Mouse (Mus musculus) hindbrain, embryonic 13.5 days (tissue): Measurements from ENCODE around the gene Acmsd. TPM values are rescaled to one million over a fixed set of nuclear protein-coding genes. Genes with fewer than 3 reads are reported as not detected.

Experiments used
- ATAC-seq: fragments of 200-750 bp; cut with Nextera tagmentation; 2 replicates; pipeline ENCODE4 v1.8.0; 2017; ENCODE audit warnings: moderate TSS enrichment; ENCODE audit not compliant: low FRiP score
- H3K27ac ChIP-seq: fragments of 300-500 bp; sonication (generic); 2 replicates; pipeline ENCODE4 v1.5.1; 2015; ENCODE audit warnings: inconsistent platforms, mild to moderate bottlenecking, moderate library complexity
- H3K27me3 ChIP-seq: fragments of 300-500 bp; sonication (generic); 2 replicates; pipeline ENCODE4 v1.6.1; 2015; ENCODE audit warnings: mild to moderate bottlenecking, inconsistent platforms
- H3K36me3 ChIP-seq: fragments of 300-500 bp; sonication (generic); 2 replicates; pipeline ENCODE4 v1.6.1; 2015; ENCODE audit warnings: mild to moderate bottlenecking, inconsistent platforms
- H3K4me1 ChIP-seq: fragments of 300-500 bp; sonication (generic); replicated peaks from 2 replicates; pipeline ENCODE4 v1.6.1; 2015; ENCODE audit warnings: inconsistent platforms
- H3K4me2 ChIP-seq: fragments of 300-500 bp; sonication (generic); 2 replicates; pipeline ENCODE4 v1.6.1; 2015; ENCODE audit warnings: inconsistent platforms, mild to moderate bottlenecking, moderate library complexity
- H3K4me3 ChIP-seq: fragments of 300-500 bp; sonication (generic); 2 replicates; pipeline ENCODE4 v1.5.1; 2015; ENCODE audit warnings: mild to moderate bottlenecking, inconsistent platforms
- H3K9ac ChIP-seq: fragments of 300-500 bp; sonication (generic); 2 replicates; pipeline ENCODE4 v1.6.1; 2015; ENCODE audit warnings: mild to moderate bottlenecking, inconsistent platforms
- H3K9me3 ChIP-seq: fragments of 300-500 bp; sonication (generic); 2 replicates; pipeline ENCODE4 v1.6.1; 2016; ENCODE audit warnings: inconsistent platforms
- WGBS: fragments of 180-500 bp; shearing (Covaris S2); methylation state at CpG from one replicate; pipeline ENCODE4 v1.1.7; 2015; 5-methylcytosine and 5-hydroxymethylcytosine counted together
- polyA plus RNA-seq: library from polyadenylated mRNA; unstranded; fragments of >200 nt; fragmentation: Nextera tagmentation; extraction: Ambion mirVana; gene quantifications from 2 replicates; pipeline ENCODE4 v1.2.1, GENCODE M21; 2015

Acmsd gene
- polyA plus RNA-seq, 1 experiment from 2014 or later, result not detected

GRCm38 (mm10) chr1:127778611-127779010 lies 49.4 kb downstream of the Acmsd start:
- Histone ChIP-seq H3K27me3 (no peaks in the 10 kb centered on the region), H3K4me3 (no peak overlapping the region), H3K4me1 (peaks cover 69% of the 10 kb centered on the region), H3K9ac (no peak overlapping the region), H3K4me2 (no peak overlapping the region), H3K27ac (no peak overlapping the region), H3K36me3 (0 out of 2 replicates have a peak, but pooled peaks cover 3% of the 10 kb centered on the region), H3K9me3 (no peaks in the 10 kb centered on the region)
- ATAC-seq, result no peak
- 89% methylated on average over 3 of the region's 3 CpGs for WGBS

- Histone ChIP-seq H3K4me3 (no peak overlapping the region), H3K27me3 (no peaks in the 10 kb centered on the region), H3K4me2 (no peak overlapping the region), H3K9me3 (no peaks in the 10 kb centered on the region), H3K4me1 (peaks cover 69% of the 10 kb centered on the region), H3K9ac (no peak overlapping the region), H3K36me3 (0 out of 2 replicates have a peak, but pooled peaks cover 3% of the 10 kb centered on the region), H3K27ac (no peak overlapping the region)
- ATAC-seq, result no peak
- WGBS, result 34% methylated on average over 3 of the region's 3 CpGs
Measured at GRCm38 (mm10) chr1:127780142-127780541, 50.9 kb downstream of the Acmsd start.

- H3K9ac ChIP-seq, result no peak overlapping the region
- H3K9me3 ChIP-seq, result no peaks in the 10 kb centered on the region
- no peak overlapping the region for H3K4me2 ChIP-seq
- ATAC-seq, result no peak
- H3K36me3 ChIP-seq, result 0 out of 2 replicates have a peak, but pooled peaks cover 3% of the 10 kb centered on the region
- no peaks in the 10 kb centered on the region for H3K27me3 ChIP-seq
- no peak overlapping the region for H3K27ac ChIP-seq
- 70% methylated on average over 2 of the region's 2 CpGs for WGBS
- no peak overlapping the region for H3K4me3 ChIP-seq
- peaks cover 67% of the 10 kb centered on the region for H3K4me1 ChIP-seq
Measured at GRCm38 (mm10) chr1:127780849-127781248, 51.6 kb downstream of the Acmsd start.

GRCm38 (mm10) chr1:127783862-127784261 lies 54.6 kb downstream of the Acmsd start:
- Histone ChIP-seq H3K9me3 (no peaks in the 10 kb centered on the region), H3K4me2 (no peak overlapping the region), H3K27me3 (no peaks in the 10 kb centered on the region), H3K4me1 (peaks cover 45% of the 10 kb centered on the region), H3K4me3 (no peak overlapping the region), H3K27ac (no peak overlapping the region), H3K9ac (no peak overlapping the region), H3K36me3 (no peaks in the 10 kb centered on the region)
- ATAC-seq, result no peak

- H3K36me3 ChIP-seq, result no peaks in the 10 kb centered on the region
- ATAC-seq, result no peak
Measured at GRCm38 (mm10) chr1:127785882-127786281, 56.7 kb downstream of the Acmsd start.

GRCm38 (mm10) chr1:127788943-127789342 lies 59.7 kb downstream of the Acmsd start:
- 86% methylated on average over 6 of the region's 6 CpGs for WGBS
- H3K27me3 ChIP-seq, result no peaks in the 10 kb centered on the region

More at GRCm38 (mm10) chr1:127785882-127786281, 56.7 kb downstream of the Acmsd start:
- H3K9ac ChIP-seq, result no peak overlapping the region
- no peaks in the 10 kb centered on the region for H3K9me3 ChIP-seq
- peaks cover 28% of the 10 kb centered on the region for H3K4me1 ChIP-seq
- H3K4me2 ChIP-seq, result no peak overlapping the region
- H3K4me3 ChIP-seq, result no peak overlapping the region
- 69% methylated on average over 1 of the region's 1 CpGs for WGBS
- H3K27ac ChIP-seq, result no peak overlapping the region
- H3K27me3 ChIP-seq, result no peaks in the 10 kb centered on the region

GRCm38 (mm10) chr1:127793459-127793858 lies 64.2 kb downstream of the Acmsd start:
- Histone ChIP-seq H3K9me3 (no peaks in the 10 kb centered on the region), H3K9ac (no peak overlapping the region), H3K27me3 (no peaks in the 10 kb centered on the region), H3K4me1 (no peaks in the 10 kb centered on the region), H3K4me2 (no peak overlapping the region), H3K27ac (no peak overlapping the region), H3K4me3 (no peak overlapping the region), H3K36me3 (peaks cover 21% of the 10 kb centered on the region)
- ATAC-seq, result no peak
- WGBS, result 94% methylated on average over 1 of the region's 1 CpGs

More at GRCm38 (mm10) chr1:127788943-127789342, 59.7 kb downstream of the Acmsd start:
- ATAC-seq, result no peak
- no peak overlapping the region for H3K4me2 ChIP-seq
- H3K9me3 ChIP-seq, result no peaks in the 10 kb centered on the region
- H3K9ac ChIP-seq, result no peak overlapping the region
- H3K36me3 ChIP-seq, result peaks cover 10% of the 10 kb centered on the region
- no peak overlapping the region for H3K27ac ChIP-seq
- H3K4me3 ChIP-seq, result no peak overlapping the region
- H3K4me1 ChIP-seq, result 0 out of 2 replicates have a peak, but pooled peaks cover 2% of the 10 kb centered on the region

GRCm38 (mm10) chr1:127795087-127795769 lies 66.0 kb downstream of the Acmsd start:
- Histone ChIP-seq H3K27me3 (no peaks in the 10 kb centered on the region), H3K9ac (no peak overlapping the region), H3K27ac (no peak overlapping the region), H3K4me2 (no peak overlapping the region), H3K4me1 (no peaks in the 10 kb centered on the region), H3K9me3 (no peaks in the 10 kb centered on the region), H3K4me3 (no peak overlapping the region), H3K36me3 (peaks cover 30% of the 10 kb centered on the region)
- no peak for ATAC-seq
- 93% methylated on average over 6 of the region's 6 CpGs for WGBS

- H3K4me2 ChIP-seq, result no peak overlapping the region
- no peaks in the 10 kb centered on the region for H3K4me1 ChIP-seq
- ATAC-seq, result no peak
- no peak overlapping the region for H3K27ac ChIP-seq
- no peak overlapping the region for H3K9ac ChIP-seq
- H3K27me3 ChIP-seq, result no peaks in the 10 kb centered on the region
- H3K4me3 ChIP-seq, result no peak overlapping the region
- peaks cover 30% of the 10 kb centered on the region for H3K36me3 ChIP-seq
- no peaks in the 10 kb centered on the region for H3K9me3 ChIP-seq
- WGBS, result 82% methylated on average over 4 of the region's 4 CpGs
Measured at GRCm38 (mm10) chr1:127796341-127796740, 67.1 kb downstream of the Acmsd start.

GRCm38 (mm10) chr1:127796752-127797151 lies 67.5 kb downstream of the Acmsd start:
- no peak overlapping the region for H3K4me3 ChIP-seq
- no peaks in the 10 kb centered on the region for H3K27me3 ChIP-seq
- no peak overlapping the region for H3K4me2 ChIP-seq
- no peak for ATAC-seq
- peaks cover 33% of the 10 kb centered on the region for H3K36me3 ChIP-seq
- WGBS, result 91% methylated on average over 1 of the region's 1 CpGs
- H3K9ac ChIP-seq, result no peak overlapping the region
- no peaks in the 10 kb centered on the region for H3K4me1 ChIP-seq
- no peak overlapping the region for H3K27ac ChIP-seq
- H3K9me3 ChIP-seq, result no peaks in the 10 kb centered on the region

- no peak for ATAC-seq
- H3K36me3 ChIP-seq, result peaks cover 38% of the 10 kb centered on the region
- no peaks in the 10 kb centered on the region for H3K27me3 ChIP-seq
- no peaks in the 10 kb centered on the region for H3K4me1 ChIP-seq
- no peak overlapping the region for H3K4me3 ChIP-seq
- no peak overlapping the region for H3K9ac ChIP-seq
- H3K4me2 ChIP-seq, result no peak overlapping the region
- WGBS, result 94% methylated on average over 8 of the region's 8 CpGs
- H3K27ac ChIP-seq, result no peak overlapping the region
- no peaks in the 10 kb centered on the region for H3K9me3 ChIP-seq
Measured at GRCm38 (mm10) chr1:127802916-127803315, 73.7 kb downstream of the Acmsd start.

GRCm38 (mm10) chr1:127808671-127809070 lies 79.5 kb downstream of the Acmsd start:
- no peak overlapping the region for H3K4me3 ChIP-seq
- H3K9me3 ChIP-seq, result no peaks in the 10 kb centered on the region
- H3K9ac ChIP-seq, result no peak overlapping the region
- no peak for ATAC-seq
- H3K27ac ChIP-seq, result no peak overlapping the region
- no peaks in the 10 kb centered on the region for H3K27me3 ChIP-seq
- H3K36me3 ChIP-seq, result peaks cover 8% of the 10 kb centered on the region
- H3K4me2 ChIP-seq, result no peak overlapping the region
- 96% methylated on average over 7 of the region's 7 CpGs for WGBS
- H3K4me1 ChIP-seq, result no peaks in the 10 kb centered on the region

- Histone ChIP-seq H3K36me3 (0 out of 2 replicates have a peak, but pooled peaks cover 3% of the 10 kb centered on the region), H3K27me3 (no peaks in the 10 kb centered on the region), H3K4me1 (no peaks in the 10 kb centered on the region), H3K9ac (no peak overlapping the region), H3K27ac (no peak overlapping the region), H3K4me3 (no peak overlapping the region), H3K4me2 (no peak overlapping the region), H3K9me3 (no peaks in the 10 kb centered on the region)
- 69% methylated on average over 7 of the region's 7 CpGs for WGBS
- no peak for ATAC-seq
Measured at GRCm38 (mm10) chr1:127812929-127813328, 83.7 kb downstream of the Acmsd start.
